Mouse (Mus musculus): ENCODE measurements around the gene Sema3f. TPM values are rescaled to one million over a fixed set of nuclear protein-coding genes. Genes with fewer than 3 reads are reported as not detected.
A peak's percentile ranks its signal among the peaks of the same experiment; 100 is the strongest.

Gene Sema3f
- polyA plus RNA-seq, 1 experiment: 30.7 TPM

DNA sequence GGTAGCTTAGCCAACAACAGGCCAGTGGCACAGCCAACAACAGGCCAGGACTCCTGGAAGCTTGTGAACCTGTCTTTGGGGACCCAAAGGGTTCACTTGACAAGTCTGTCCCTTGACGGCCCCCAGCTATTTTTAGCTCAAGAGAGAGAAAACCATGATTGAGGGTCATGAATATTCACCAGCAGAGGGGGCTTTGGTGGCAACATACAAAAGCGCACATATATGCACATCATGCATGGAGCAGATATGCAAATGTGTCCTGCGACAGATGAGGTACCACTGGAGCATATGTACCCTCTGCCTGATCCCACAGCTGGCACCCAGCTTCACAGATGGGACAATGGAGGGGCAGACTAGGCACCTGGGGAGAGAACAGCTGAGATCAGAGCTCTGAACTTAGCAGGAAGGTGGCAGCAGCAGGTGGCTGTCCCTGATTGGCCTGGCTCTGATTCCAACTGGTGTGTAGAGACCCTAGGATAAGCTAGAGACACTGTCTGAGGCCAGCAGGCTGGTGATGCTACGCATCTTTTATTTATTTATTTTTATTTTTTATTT, 16.8 kb downstream of the Sema3f start:
- no peak for TF ChIP-seq CTCF (IDR thresholded peaks at IDR 0.05; ENCODE audit: extremely low read depth, insufficient read length, insufficient replicate concordance, low read depth, low read length)
- 80% methylated on average over 4 of the region's 4 CpGs for WGBS
- Histone ChIP-seq H3K36me3 (ENCODE audit: control insufficient read depth, insufficient read depth, low read length) (no peaks in the 10 kb centered on the region; the same call in 1 of the 2 replicates), H3K4me1 (ENCODE audit: control insufficient read depth, insufficient read depth, insufficient read length, low read length) (peaks cover 2% of the 10 kb centered on the region; the same call in 1 of the 2 replicates), H3K27ac (ENCODE audit: insufficient read depth, low read depth, low read length) (no peak overlapping the region), H3K27me3 (ENCODE audit: control insufficient read depth, insufficient read depth, low read length) (no peaks in the 10 kb centered on the region), H3K4me3 (ENCODE audit: low read depth, low read length) (no peak overlapping the region)

GRCm38 (mm10) chr9:107692785-107693184, 17.5 kb downstream of the Sema3f start:
- H3K4me1 ChIP-seq (ENCODE audit: control insufficient read depth, insufficient read depth, insufficient read length, low read length): peaks cover 2% of the 10 kb centered on the region; the same call in 1 of the 2 replicates
- no peak overlapping the region for H3K4me3 ChIP-seq (ENCODE audit: low read depth, low read length)
- no peaks in the 10 kb centered on the region for H3K27me3 ChIP-seq (ENCODE audit: control insufficient read depth, insufficient read depth, low read length)
- 51% methylated on average over 5 of the region's 5 CpGs for WGBS
- no peak overlapping the region for H3K27ac ChIP-seq (ENCODE audit: insufficient read depth, low read depth, low read length)
- no peaks in the 10 kb centered on the region; the same call in 1 of the 2 replicates for H3K36me3 ChIP-seq (ENCODE audit: control insufficient read depth, insufficient read depth, low read length)
- TF ChIP-seq CTCF (IDR thresholded peaks at IDR 0.05; ENCODE audit: extremely low read depth, insufficient read length, insufficient replicate concordance, low read depth, low read length) (no peak), POLR2A (IDR thresholded peaks at IDR 0.05; ENCODE audit: low read depth, low read length) (no peak)

GRCm38 (mm10) chr9:107690391-107690790, 19.9 kb downstream of the Sema3f start:
- Histone ChIP-seq H3K36me3 (ENCODE audit: control insufficient read depth, insufficient read depth, low read length) (no peaks in the 10 kb centered on the region; the same call in 1 of the 2 replicates), H3K4me1 (ENCODE audit: control insufficient read depth, insufficient read depth, insufficient read length, low read length) (peaks cover 2% of the 10 kb centered on the region; the same call in 1 of the 2 replicates), H3K4me3 (ENCODE audit: low read depth, low read length) (no peak overlapping the region), H3K27ac (ENCODE audit: insufficient read depth, low read depth, low read length) (no peak overlapping the region), H3K27me3 (ENCODE audit: control insufficient read depth, insufficient read depth, low read length) (no peaks in the 10 kb centered on the region)
- TF ChIP-seq POLR2A (IDR thresholded peaks at IDR 0.05; ENCODE audit: low read depth, low read length) (no peak), CTCF (IDR thresholded peaks at IDR 0.05; ENCODE audit: extremely low read depth, insufficient read length, insufficient replicate concordance, low read depth, low read length) (no peak)
- 87% methylated on average over 8 of the region's 8 CpGs for WGBS

DNA sequence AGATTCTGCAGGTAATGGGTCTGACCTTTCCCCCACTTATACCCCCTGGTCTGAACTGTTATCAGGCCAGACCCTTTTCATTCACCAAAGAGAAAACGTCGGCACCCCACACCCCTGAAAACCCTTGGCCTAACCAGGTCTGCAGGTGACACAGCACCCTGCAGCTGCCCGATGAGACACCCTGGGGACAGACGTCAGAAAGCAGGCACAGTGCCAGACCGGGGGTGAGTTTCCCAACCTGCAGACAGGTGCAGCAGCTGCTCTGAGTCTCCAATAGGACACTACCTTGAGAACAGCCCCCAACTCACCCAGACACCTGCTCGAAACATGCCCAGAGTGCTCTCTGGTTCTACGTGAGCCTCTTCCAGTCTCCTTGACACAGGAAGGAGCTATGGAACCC, 21.3 kb downstream of the Sema3f start:
- H3K4me3 ChIP-seq (ENCODE audit: low read depth, low read length): no peak overlapping the region
- TF ChIP-seq POLR2A (IDR thresholded peaks at IDR 0.05; ENCODE audit: low read depth, low read length) (no peak), CTCF (IDR thresholded peaks at IDR 0.05; ENCODE audit: extremely low read depth, insufficient read length, insufficient replicate concordance, low read depth, low read length) (no peak)
- 23% methylated on average over 7 of the region's 7 CpGs for WGBS
- no peaks in the 10 kb centered on the region for H3K27me3 ChIP-seq (ENCODE audit: control insufficient read depth, insufficient read depth, low read length)
- H3K4me1 ChIP-seq (ENCODE audit: control insufficient read depth, insufficient read depth, insufficient read length, low read length): no peaks in the 10 kb centered on the region
- no peak overlapping the region for H3K27ac ChIP-seq (ENCODE audit: insufficient read depth, low read depth, low read length)
- H3K36me3 ChIP-seq (ENCODE audit: control insufficient read depth, insufficient read depth, low read length): no peaks in the 10 kb centered on the region; the same call in 1 of the 2 replicates

DNA sequence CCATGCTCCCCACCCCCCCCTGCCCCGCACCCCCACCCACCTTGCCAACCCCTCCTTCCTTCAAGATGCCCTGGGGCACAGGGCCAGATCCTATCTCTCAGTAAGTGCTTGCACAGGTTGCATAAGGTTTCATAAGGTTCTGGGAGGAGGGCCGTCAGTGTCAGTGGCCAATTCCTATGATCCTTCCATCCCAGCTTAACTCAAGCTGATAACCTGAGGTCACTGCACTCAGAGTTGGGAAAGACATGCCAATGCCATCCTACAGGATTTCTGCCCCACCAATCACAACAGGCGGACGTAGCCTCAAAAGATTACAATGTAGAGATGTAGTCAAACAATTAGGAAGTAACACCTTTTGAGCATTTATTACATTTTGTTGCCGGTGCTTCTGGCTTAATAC, 21.9 kb downstream of the Sema3f start:
- WGBS: 70% methylated on average over 5 of the region's 5 CpGs
- TF ChIP-seq POLR2A (IDR thresholded peaks at IDR 0.05; ENCODE audit: low read depth, low read length): no peak
- no peak for TF ChIP-seq CTCF (IDR thresholded peaks at IDR 0.05; ENCODE audit: extremely low read depth, insufficient read length, insufficient replicate concordance, low read depth, low read length)
- no peaks in the 10 kb centered on the region for H3K4me1 ChIP-seq (ENCODE audit: control insufficient read depth, insufficient read depth, insufficient read length, low read length)
- H3K36me3 ChIP-seq (ENCODE audit: control insufficient read depth, insufficient read depth, low read length): no peaks in the 10 kb centered on the region; the same call in 1 of the 2 replicates
- no peak overlapping the region for H3K27ac ChIP-seq (ENCODE audit: insufficient read depth, low read depth, low read length)
- no peaks in the 10 kb centered on the region for H3K27me3 ChIP-seq (ENCODE audit: control insufficient read depth, insufficient read depth, low read length)
- no peak overlapping the region for H3K4me3 ChIP-seq (ENCODE audit: low read depth, low read length)

GRCm38 (mm10) chr9:107685231-107685981, 24.9 kb downstream of the Sema3f start:
- Histone ChIP-seq H3K4me1 (ENCODE audit: control insufficient read depth, insufficient read depth, insufficient read length, low read length) (no peaks in the 10 kb centered on the region), H3K27ac (ENCODE audit: insufficient read depth, low read depth, low read length) (no peak overlapping the region), H3K27me3 (ENCODE audit: control insufficient read depth, insufficient read depth, low read length) (no peaks in the 10 kb centered on the region), H3K4me3 (ENCODE audit: low read depth, low read length) (no peak overlapping the region), H3K36me3 (ENCODE audit: control insufficient read depth, insufficient read depth, low read length) (no peaks in the 10 kb centered on the region)
- 54% methylated on average over 17 of the region's 17 CpGs for WGBS
- peak; percentile 30; the same call in 1 of the 2 replicates for TF ChIP-seq CTCF (IDR thresholded peaks at IDR 0.05; ENCODE audit: extremely low read depth, insufficient read length, insufficient replicate concordance, low read depth, low read length)
- TF ChIP-seq POLR2A (IDR thresholded peaks at IDR 0.05; ENCODE audit: low read depth, low read length): no peak

DNA sequence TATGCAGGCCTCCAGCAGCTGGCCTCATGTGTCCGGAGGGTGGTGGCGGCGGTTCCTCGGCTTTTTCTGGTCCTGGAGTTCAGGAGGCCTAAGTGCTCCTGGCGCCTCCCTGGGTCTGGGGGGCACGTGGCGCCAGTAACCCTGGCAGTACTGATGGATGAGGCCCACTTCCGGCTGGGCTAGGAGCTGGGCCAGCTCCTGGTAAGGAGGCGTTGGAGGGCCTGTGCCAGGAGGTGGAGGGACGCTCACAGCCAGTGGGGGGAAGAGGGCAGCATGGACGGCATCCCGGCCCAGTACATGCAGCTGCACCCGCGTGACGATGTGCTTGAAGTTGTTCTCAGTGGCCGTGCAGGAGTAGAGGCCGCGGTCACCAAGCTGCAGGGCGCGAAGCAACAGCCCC, 27.9 kb downstream of the Sema3f start:
- H3K27ac ChIP-seq (ENCODE audit: insufficient read depth, low read depth, low read length): no peak overlapping the region
- WGBS: 87% methylated on average over 20 of the region's 20 CpGs
- H3K27me3 ChIP-seq (ENCODE audit: control insufficient read depth, insufficient read depth, low read length): no peaks in the 10 kb centered on the region
- H3K36me3 ChIP-seq (ENCODE audit: control insufficient read depth, insufficient read depth, low read length): no peaks in the 10 kb centered on the region
- no peak overlapping the region for H3K4me3 ChIP-seq (ENCODE audit: low read depth, low read length)
- TF ChIP-seq POLR2A (IDR thresholded peaks at IDR 0.05; ENCODE audit: low read depth, low read length) (no peak), CTCF (IDR thresholded peaks at IDR 0.05; ENCODE audit: extremely low read depth, insufficient read length, insufficient replicate concordance, low read depth, low read length) (no peak)
- H3K4me1 ChIP-seq (ENCODE audit: control insufficient read depth, insufficient read depth, insufficient read length, low read length): no peaks in the 10 kb centered on the region

Measured in small intestine, adult 2 months (tissue).